Comparison of ENCODE assay signal across 17 mouse cellular contexts in genomic region chr16:13892850-13893249, GRCm38 (mm10).
"Had no signal": no experiment of that assay in that cellular context is flagged by ENCODE, and none has a peak within 500 bp of the region (broad histone marks: within the 10 kb centered on the region; RNA-seq: fewer than 3 reads in every experiment).

No protein-coding gene starts in this region.

- H3K9ac ChIP-seq: neural tube, embryonic 12.5 days; neural tube, embryonic 13.5 days; neural tube, embryonic 15.5 days; stomach, embryonic 15.5 days had no signal

- DNase-seq: retina, postnatal 1 day; right cerebral cortex, adult 18-20 months; right cerebral cortex, postnatal 14 days; right cerebral cortex, postnatal 25 days; right cerebral cortex, postnatal 4 days; spleen, adult 18-20 months; thymus, adult 18-20 months; thymus, adult 2 months; thymus, postnatal 14 days; thymus, postnatal 25 days; thymus, postnatal 36 days; thymus, postnatal 4 days had no signal

- H3K4me3 ChIP-seq: neural tube, embryonic 12.5 days; neural tube, embryonic 13.5 days; neural tube, embryonic 15.5 days; stomach, embryonic 15.5 days had no signal

- H3K4me2 ChIP-seq: neural tube, embryonic 12.5 days; neural tube, embryonic 13.5 days; neural tube, embryonic 15.5 days; stomach, embryonic 15.5 days had no signal

- H3K9me3 ChIP-seq: neural tube, embryonic 12.5 days; neural tube, embryonic 13.5 days; neural tube, embryonic 15.5 days; stomach, embryonic 15.5 days had no signal

- H3K27me3 ChIP-seq: neural tube, embryonic 12.5 days; neural tube, embryonic 13.5 days; neural tube, embryonic 15.5 days; stomach, embryonic 15.5 days had no signal

- H3K27ac ChIP-seq: neural tube, embryonic 12.5 days; neural tube, embryonic 13.5 days; neural tube, embryonic 15.5 days; stomach, embryonic 15.5 days; stomach, postnatal 0 days had no signal

- H3K4me1 ChIP-seq: neural tube, embryonic 12.5 days; neural tube, embryonic 13.5 days; neural tube, embryonic 15.5 days; stomach, embryonic 15.5 days had no signal

- H3K36me3 ChIP-seq: neural tube, embryonic 12.5 days; neural tube, embryonic 13.5 days; neural tube, embryonic 15.5 days; stomach, embryonic 15.5 days had no signal
